Mouse (Mus musculus) right cerebral cortex, adult 18-20 months (tissue): ENCODE data around the gene Trappc1.

Source experiments
- DNase-seq: peaks from one replicate; pipeline ENCODE4 v3.0.0; 2022; ENCODE audit warnings: mixed read lengths

Trappc1 gene

GRCm38 (mm10) chr11:69331929-69332405 lies 8.2 kb downstream of the Trappc1 start:
- peak; percentile 81 for DNase-seq

GRCm38 (mm10) chr11:69332713-69333253 lies 9.0 kb downstream of the Trappc1 start:
- no peak for DNase-seq

GRCm38 (mm10) chr11:69333922-69334321 lies 10.1 kb downstream of the Trappc1 start:
- no peak for DNase-seq

GRCm38 (mm10) chr11:69334796-69335195 lies 11.0 kb downstream of the Trappc1 start:
- DNase-seq = no peak

- DNase-seq = peak; percentile 85
These were observed 16.7 kb downstream of the Trappc1 start, which contains the start of gene Rnf227 for GRCm38 (mm10) chr11:69340161-69341131. Gene Rnf227, plus strand, starts transcription at chr11:69340461.

DNA sequence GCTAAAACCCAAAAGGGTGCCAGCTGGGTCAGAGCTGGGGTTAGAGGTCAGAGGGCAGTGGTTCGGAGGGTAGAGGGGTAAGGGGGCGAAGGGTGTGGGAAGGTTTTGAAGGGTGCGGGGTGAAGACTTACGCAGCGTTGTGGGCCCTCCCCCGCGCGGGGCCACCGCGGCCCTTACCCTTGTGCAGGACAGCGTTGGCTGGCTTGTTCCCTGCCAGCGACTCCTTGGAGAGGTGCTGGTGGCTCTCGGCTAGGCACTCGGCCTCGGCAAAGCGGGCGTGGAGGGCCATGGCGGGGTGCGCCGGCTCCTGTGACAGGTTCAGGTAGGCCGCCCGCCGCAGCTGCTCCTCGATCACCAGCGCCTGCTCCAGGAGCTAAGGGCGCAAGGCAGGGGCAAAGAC lies 22.7 kb downstream of the Trappc1 start:
- no peak for DNase-seq

DNA sequence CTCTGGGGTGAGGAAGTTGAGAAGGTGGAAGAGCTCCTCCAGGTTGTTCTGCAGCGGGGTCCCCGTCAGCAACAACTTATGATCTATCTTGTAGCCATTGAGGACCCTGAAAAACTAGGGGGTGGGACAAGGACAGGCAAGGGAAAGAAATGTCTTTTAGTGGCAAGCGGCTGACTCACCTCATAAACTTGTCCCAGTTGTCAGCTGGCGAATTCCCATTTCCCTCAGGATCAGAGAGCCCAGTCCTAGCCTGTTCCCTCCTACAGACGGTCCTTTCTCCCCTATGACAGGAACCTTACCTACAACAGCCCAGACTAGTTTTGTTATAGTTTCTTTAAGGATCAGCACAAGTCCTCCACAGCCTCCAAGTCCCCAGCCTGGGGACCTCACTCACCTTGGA lies 32.8 kb downstream of the Trappc1 start:
- DNase-seq = no peak

GRCm38 (mm10) chr11:69357690-69358089 lies 33.9 kb downstream of the Trappc1 start:
- no peak for DNase-seq

DNA sequence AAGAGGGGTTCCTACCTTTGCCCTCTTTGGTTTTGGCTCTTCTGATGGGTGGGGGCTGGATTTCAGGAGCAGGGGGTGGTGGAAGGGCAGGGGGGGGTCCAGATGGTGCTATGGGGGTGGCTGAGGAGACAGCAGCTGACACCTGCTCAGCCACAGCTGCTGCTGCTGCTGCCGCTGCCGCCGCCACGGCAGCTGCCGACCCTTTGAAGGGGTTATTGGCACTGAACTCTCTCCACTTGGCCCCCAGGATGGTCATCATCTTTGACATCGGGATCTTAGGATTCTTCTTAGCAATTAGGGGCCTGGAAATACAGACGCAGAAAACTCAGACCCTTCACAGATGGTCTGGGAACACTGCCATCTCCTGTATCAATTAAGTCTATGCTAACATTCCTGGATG lies 38.2 kb downstream of the Trappc1 start:
- no peak for DNase-seq

DNA sequence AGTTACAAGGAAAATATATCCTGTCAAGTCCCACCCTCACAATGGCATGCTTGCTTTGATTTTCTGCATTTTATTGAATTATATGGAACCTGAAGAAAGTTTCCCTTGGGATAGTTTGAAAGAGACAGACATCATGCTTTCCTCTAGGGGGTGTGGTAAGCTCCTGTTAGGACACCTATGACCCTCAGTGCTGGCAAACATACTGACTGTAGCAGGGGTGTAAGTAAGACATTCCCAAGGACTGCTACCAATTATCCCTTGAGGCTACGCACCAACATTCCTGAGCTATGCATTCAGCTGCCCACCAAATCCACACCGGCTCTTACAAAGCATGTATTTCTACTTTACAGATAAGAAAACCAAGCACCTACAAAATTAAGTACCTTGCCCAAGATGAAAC lies 38.7 kb downstream of the Trappc1 start:
- no peak for DNase-seq

DNA sequence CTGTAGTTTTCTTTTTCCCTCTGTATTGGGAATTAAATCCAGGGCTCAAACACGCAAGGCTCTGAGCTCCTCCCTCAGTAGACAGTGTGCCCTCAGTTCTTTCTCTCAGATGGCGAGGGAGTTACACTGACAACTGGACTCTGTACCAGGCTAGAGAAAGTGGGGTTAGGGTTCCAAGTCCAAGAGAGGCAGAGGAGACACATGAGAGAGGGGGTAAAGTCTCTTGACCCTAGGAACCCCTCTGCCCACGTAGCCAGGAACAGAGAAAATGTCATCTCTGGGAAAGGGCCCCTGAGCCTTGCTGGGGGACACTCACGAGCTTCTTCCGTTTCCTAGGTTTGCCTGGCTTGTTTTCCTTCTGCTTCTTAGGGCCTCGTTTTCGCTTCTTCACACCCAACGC lies 40.6 kb downstream of the Trappc1 start:
- no peak for DNase-seq

GRCm38 (mm10) chr11:69364910-69365309 lies 41.1 kb downstream of the Trappc1 start:
- peak; percentile 91 for DNase-seq

- DNase-seq = no peak
These were observed 41.9 kb downstream of the Trappc1 start for GRCm38 (mm10) chr11:69365722-69366121.

DNA sequence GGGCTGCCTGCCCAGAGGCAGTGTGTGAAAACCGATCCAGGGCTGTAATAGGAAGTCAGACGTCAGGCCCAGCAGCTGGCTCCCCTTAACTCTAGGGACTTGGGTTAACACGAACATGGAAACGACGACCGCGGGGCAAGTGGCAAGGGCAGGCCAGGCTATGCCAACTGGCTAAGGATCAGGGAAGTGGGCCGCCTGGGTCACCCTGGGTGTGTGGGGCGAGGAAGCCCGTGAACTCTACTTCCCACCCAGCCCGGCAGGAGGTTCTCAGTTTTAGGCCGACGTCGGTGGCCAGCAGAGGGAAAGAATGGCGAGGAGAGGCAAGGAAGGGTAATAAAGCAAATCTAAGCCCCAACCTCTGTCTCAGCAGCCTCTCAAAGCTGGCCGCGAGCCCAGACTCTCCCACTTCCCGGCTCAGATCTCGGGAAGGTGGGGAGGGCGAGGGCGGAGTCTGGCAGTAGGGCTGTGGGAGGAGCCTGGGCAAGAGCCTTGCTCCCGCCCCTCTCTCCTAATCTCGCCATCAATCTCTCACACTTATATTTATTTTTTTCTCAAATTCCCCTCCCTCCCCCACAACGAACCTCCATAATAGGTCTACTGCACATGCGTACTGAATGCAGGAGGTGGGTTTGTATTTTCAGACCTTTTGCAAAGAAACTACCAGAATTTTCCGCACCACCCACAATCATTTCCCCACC lies 42.5 kb downstream of the Trappc1 start:
- DNase-seq = peak; percentile 97

- no peak for DNase-seq
These were observed 43.3 kb downstream of the Trappc1 start for GRCm38 (mm10) chr11:69366855-69367615.

- no peak for DNase-seq
These were observed 44.0 kb downstream of the Trappc1 start for GRCm38 (mm10) chr11:69367616-69368355.

DNA sequence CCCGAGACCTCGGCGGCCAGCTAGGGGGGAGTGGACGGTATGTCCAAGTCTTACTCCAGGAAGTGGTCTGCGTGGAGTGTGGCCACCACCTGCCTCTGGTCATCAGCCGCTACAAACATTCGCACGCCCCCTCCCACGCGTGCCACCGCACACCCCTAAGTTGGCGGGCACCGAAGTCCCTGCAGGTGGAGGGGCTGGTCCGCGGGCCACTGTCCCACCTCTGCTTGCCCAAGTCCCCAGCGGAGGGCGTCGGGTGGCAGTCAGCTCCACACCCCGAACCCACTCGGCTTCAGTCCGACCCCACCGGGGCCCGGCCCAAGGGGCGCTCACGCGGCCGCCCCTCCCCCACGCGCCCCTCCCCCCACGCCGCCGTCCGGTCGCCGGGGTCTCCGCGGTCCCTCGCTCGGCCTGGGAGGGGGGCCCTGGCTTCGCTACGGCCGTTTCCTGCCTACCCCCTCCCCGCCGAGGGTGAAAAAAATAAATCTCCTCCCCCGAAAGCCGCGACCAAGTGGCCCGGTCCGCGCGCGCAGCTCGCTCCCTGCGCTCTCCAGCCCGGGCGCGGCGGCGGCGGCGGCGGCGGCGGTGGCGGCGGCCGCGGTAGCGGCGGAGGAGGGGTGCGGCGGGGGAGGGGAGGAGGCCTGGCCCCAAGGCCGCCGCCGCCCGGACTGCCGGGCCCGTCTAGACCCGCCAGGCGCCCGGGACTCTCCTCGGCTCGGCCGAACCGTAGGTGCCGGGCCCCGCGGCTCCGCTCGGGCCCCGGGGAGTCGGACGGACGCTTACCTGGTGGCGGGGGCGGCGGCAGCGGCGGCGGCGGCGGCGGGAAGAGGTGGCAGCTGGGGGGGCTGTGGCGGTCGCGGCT lies 44.8 kb downstream of the Trappc1 start:
- DNase-seq = no peak

DNA sequence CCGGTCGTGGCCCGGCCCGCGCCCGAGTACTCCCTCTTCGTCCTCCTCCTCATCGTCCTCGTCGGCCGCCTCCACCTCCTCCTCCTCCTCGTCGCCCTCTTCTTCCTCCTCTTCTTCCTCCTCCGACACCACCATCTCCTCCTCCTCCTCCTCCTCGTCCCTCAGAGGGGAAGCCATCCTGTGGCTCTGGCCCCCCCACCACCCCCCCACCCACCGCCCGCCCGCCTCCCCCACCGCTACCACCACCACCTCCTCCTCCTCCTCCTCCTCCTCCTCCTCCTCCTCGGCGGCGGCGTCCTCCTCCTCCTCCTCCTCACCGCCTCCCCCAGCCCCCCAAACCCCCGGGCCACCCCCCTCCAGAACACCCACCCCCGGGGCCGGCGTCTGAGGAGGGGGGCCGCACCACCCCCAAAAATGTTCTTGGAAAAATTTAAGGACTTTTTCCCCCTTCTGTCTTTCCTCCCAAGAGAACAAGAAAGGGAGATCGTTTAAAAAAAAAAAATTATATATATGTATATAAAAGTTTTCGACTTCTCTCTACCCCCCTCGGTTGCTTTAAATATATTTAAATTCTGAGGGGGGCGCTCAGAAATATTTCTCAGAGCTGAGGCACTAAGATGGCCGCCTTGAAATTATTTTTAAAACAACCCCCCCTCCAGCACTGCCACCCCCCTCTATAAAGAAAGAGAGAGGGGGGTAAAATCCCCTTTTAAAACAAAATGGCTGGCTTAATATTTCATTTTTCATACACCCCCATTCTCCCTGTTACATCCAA lies 45.6 kb downstream of the Trappc1 start, which contains the start of gene Chd3:
Gene Chd3 (minus strand): TSS at position 192 of the 775 bp plus-strand sequence.
- no peak for DNase-seq

GRCm38 (mm10) chr11:69369990-69370816 lies 46.4 kb downstream of the Trappc1 start:
- DNase-seq = no peak
